Mouse (Mus musculus) MEL (cell line): Measurements from ENCODE around the gene Samhd1.

Source experiments
- CTCF ChIP-seq, 3 experiments: IDR thresholded peaks in 2 of 3; conservative IDR thresholded peaks in 1 of 3; 2 replicates each; pipeline ENCODE4 v1.5.1; 2011 to 2012; ENCODE audit warnings: low read length in 3 of 3, low read depth in 2 of 3, mild to moderate bottlenecking in 2 of 3, improper control_type of control experiment in 1 of 3, inconsistent platforms in 1 of 3, mixed read lengths in 1 of 3, moderate library complexity in 1 of 3; ENCODE audit not compliant: control insufficient read depth in 1 of 3, insufficient read depth in 1 of 3, poor library complexity in 1 of 3, severe bottlenecking in 1 of 3
- JUND ChIP-seq: IDR thresholded peaks from 2 replicates; pipeline ENCODE4 v1.6.1; 2011; ENCODE audit warnings: low read depth, mild to moderate bottlenecking, improper control_type of control experiment, low read length
- POLR2A ChIP-seq, 2 experiments: IDR thresholded peaks; 2 replicates each; pipeline ENCODE4 v1.6.1; 2011 to 2012; ENCODE audit warnings: low read length in 2 of 2, mild to moderate bottlenecking in 2 of 2, control low read depth in 1 of 2, improper control_type of control experiment in 1 of 2, low read depth in 1 of 2, moderate library complexity in 1 of 2; ENCODE audit not compliant: control insufficient read depth in 1 of 2, insufficient read depth in 1 of 2, poor library complexity in 1 of 2

DNA sequence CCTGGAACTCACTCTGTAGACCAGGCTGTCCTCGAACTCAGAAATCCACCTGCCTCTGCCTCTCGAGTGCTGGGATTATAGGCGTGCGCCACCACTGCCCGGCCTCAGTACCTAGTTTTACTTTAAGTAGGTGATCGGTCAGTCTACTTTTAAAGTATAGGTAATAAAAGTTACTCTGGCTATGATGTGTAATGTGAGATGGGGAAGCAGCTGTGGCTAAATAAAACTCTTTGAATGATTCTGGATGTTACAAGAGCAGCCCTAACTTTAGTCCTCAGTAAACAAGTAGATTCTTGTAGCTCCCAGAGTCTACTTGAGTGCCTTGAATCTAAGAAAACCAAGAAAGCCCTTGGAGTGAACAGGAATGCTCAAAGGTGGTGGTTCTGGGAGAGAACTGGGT, 37.9 kb upstream of the Samhd1 start:
- TF ChIP-seq JUND, result no peak
- TF ChIP-seq POLR2A (IDR thresholded peaks at IDR 0.05; ENCODE audit: control insufficient read depth in 1 of 2, insufficient read depth in 1 of 2, low read depth in 1 of 2, low read length in 2 of 2, poor library complexity in 1 of 2), result no peak
- no peak for TF ChIP-seq CTCF (IDR thresholded peaks at IDR 0.05 in 2 of 3, conservative IDR thresholded peaks at IDR 0.05 in 1 of 3; ENCODE audit: control insufficient read depth in 1 of 3, insufficient read depth in 1 of 3, low read depth in 2 of 3, low read length in 3 of 3, poor library complexity in 1 of 3, severe bottlenecking in 1 of 3)
